Mouse (Mus musculus): ENCODE data around the gene Zbtb18. TPM values are rescaled to one million over a fixed set of nuclear protein-coding genes. Genes with fewer than 3 reads are reported as not detected.

Zbtb18 gene
- polyA plus RNA-seq, 1 experiment: 32.3 TPM

GRCm38 (mm10) chr1:177454492-177454891 lies 12.3 kb downstream of the Zbtb18 start:
- Histone ChIP-seq H3K4me3 (ENCODE audit: insufficient read depth, low read length) (no peak overlapping the region), H3K27ac (ENCODE audit: insufficient read depth, low read depth, low read length) (no peak overlapping the region), H3K4me1 (ENCODE audit: control insufficient read depth, insufficient read depth, low read length) (no peaks in the 10 kb centered on the region)
- TF ChIP-seq POLR2A (IDR thresholded peaks at IDR 0.05; ENCODE audit: borderline replicate concordance, low read depth, low read length) (no peak), CTCF (IDR thresholded peaks at IDR 0.05; ENCODE audit: low read depth, low read length) (no peak)

- Histone ChIP-seq H3K27ac (ENCODE audit: insufficient read depth, low read depth, low read length) (no peak overlapping the region), H3K4me1 (ENCODE audit: control insufficient read depth, insufficient read depth, low read length) (peaks cover 2% of the 10 kb centered on the region), H3K4me3 (ENCODE audit: insufficient read depth, low read length) (no peak overlapping the region)
- TF ChIP-seq POLR2A (IDR thresholded peaks at IDR 0.05; ENCODE audit: borderline replicate concordance, low read depth, low read length): no peak
These were observed 13.3 kb downstream of the Zbtb18 start for GRCm38 (mm10) chr1:177455466-177455865.

GRCm38 (mm10) chr1:177456208-177456607 lies 14.1 kb downstream of the Zbtb18 start:
- H3K4me3 ChIP-seq (ENCODE audit: insufficient read depth, low read length): no peak overlapping the region
- TF ChIP-seq POLR2A (IDR thresholded peaks at IDR 0.05; ENCODE audit: borderline replicate concordance, low read depth, low read length) (no peak), CTCF (IDR thresholded peaks at IDR 0.05; ENCODE audit: low read depth, low read length) (no peak)
- H3K4me1 ChIP-seq (ENCODE audit: control insufficient read depth, insufficient read depth, low read length): peaks cover 2% of the 10 kb centered on the region
- no peak overlapping the region for H3K27ac ChIP-seq (ENCODE audit: insufficient read depth, low read depth, low read length)

GRCm38 (mm10) chr1:177456772-177457171 lies 14.6 kb downstream of the Zbtb18 start:
- peaks cover 2% of the 10 kb centered on the region for H3K4me1 ChIP-seq (ENCODE audit: control insufficient read depth, insufficient read depth, low read length)
- no peak overlapping the region for H3K4me3 ChIP-seq (ENCODE audit: insufficient read depth, low read length)
- TF ChIP-seq CTCF (IDR thresholded peaks at IDR 0.05; ENCODE audit: low read depth, low read length): no peak
- TF ChIP-seq POLR2A (IDR thresholded peaks at IDR 0.05; ENCODE audit: borderline replicate concordance, low read depth, low read length): no peak
- H3K27ac ChIP-seq (ENCODE audit: insufficient read depth, low read depth, low read length): no peak overlapping the region

GRCm38 (mm10) chr1:177457981-177458380 lies 15.8 kb downstream of the Zbtb18 start:
- Histone ChIP-seq H3K4me3 (ENCODE audit: insufficient read depth, low read length) (no peak overlapping the region), H3K27ac (ENCODE audit: insufficient read depth, low read depth, low read length) (no peak overlapping the region), H3K4me1 (ENCODE audit: control insufficient read depth, insufficient read depth, low read length) (peaks cover 6% of the 10 kb centered on the region)
- TF ChIP-seq POLR2A (IDR thresholded peaks at IDR 0.05; ENCODE audit: borderline replicate concordance, low read depth, low read length) (no peak), CTCF (IDR thresholded peaks at IDR 0.05; ENCODE audit: low read depth, low read length) (no peak)

- H3K4me1 ChIP-seq (ENCODE audit: control insufficient read depth, insufficient read depth, low read length): peaks cover 8% of the 10 kb centered on the region
- H3K4me3 ChIP-seq (ENCODE audit: insufficient read depth, low read length): no peak overlapping the region
- H3K27ac ChIP-seq (ENCODE audit: insufficient read depth, low read depth, low read length): no peak overlapping the region
- TF ChIP-seq POLR2A (IDR thresholded peaks at IDR 0.05; ENCODE audit: borderline replicate concordance, low read depth, low read length) (no peak), CTCF (IDR thresholded peaks at IDR 0.05; ENCODE audit: low read depth, low read length) (no peak)
These were observed 16.6 kb downstream of the Zbtb18 start for GRCm38 (mm10) chr1:177458456-177459389.

GRCm38 (mm10) chr1:177459536-177459935 lies 17.4 kb downstream of the Zbtb18 start:
- Histone ChIP-seq H3K4me3 (ENCODE audit: insufficient read depth, low read length) (no peak overlapping the region), H3K4me1 (ENCODE audit: control insufficient read depth, insufficient read depth, low read length) (peaks cover 8% of the 10 kb centered on the region), H3K27ac (ENCODE audit: insufficient read depth, low read depth, low read length) (no peak overlapping the region)
- TF ChIP-seq CTCF (IDR thresholded peaks at IDR 0.05; ENCODE audit: low read depth, low read length) (no peak), POLR2A (IDR thresholded peaks at IDR 0.05; ENCODE audit: borderline replicate concordance, low read depth, low read length) (no peak)

GRCm38 (mm10) chr1:177467150-177467549 lies 25.0 kb downstream of the Zbtb18 start:
- TF ChIP-seq CTCF (IDR thresholded peaks at IDR 0.05; ENCODE audit: low read depth, low read length): no peak
- no peak for TF ChIP-seq POLR2A (IDR thresholded peaks at IDR 0.05; ENCODE audit: borderline replicate concordance, low read depth, low read length)
- Histone ChIP-seq H3K4me3 (ENCODE audit: insufficient read depth, low read length) (0 out of 2 replicates have a peak overlapping the region, but pooled peaks have one; percentile 15), H3K4me1 (ENCODE audit: control insufficient read depth, insufficient read depth, low read length) (peaks cover 45% of the 10 kb centered on the region), H3K27ac (ENCODE audit: insufficient read depth, low read depth, low read length) (peak overlapping the region; percentile 29)

GRCm38 (mm10) chr1:177468436-177468835 lies 26.3 kb downstream of the Zbtb18 start:
- H3K4me1 ChIP-seq (ENCODE audit: control insufficient read depth, insufficient read depth, low read length): peaks cover 40% of the 10 kb centered on the region
- H3K4me3 ChIP-seq (ENCODE audit: insufficient read depth, low read length): no peak overlapping the region
- no peak overlapping the region for H3K27ac ChIP-seq (ENCODE audit: insufficient read depth, low read depth, low read length)
- TF ChIP-seq POLR2A (IDR thresholded peaks at IDR 0.05; ENCODE audit: borderline replicate concordance, low read depth, low read length) (no peak), CTCF (IDR thresholded peaks at IDR 0.05; ENCODE audit: low read depth, low read length) (no peak)

GRCm38 (mm10) chr1:177470091-177470490 lies 27.9 kb downstream of the Zbtb18 start:
- Histone ChIP-seq H3K4me3 (ENCODE audit: insufficient read depth, low read length) (no peak overlapping the region), H3K27ac (ENCODE audit: insufficient read depth, low read depth, low read length) (no peak overlapping the region), H3K4me1 (ENCODE audit: control insufficient read depth, insufficient read depth, low read length) (peaks cover 40% of the 10 kb centered on the region)
- TF ChIP-seq POLR2A (IDR thresholded peaks at IDR 0.05; ENCODE audit: borderline replicate concordance, low read depth, low read length) (no peak), CTCF (IDR thresholded peaks at IDR 0.05; ENCODE audit: low read depth, low read length) (no peak)

Data from bone marrow macrophage, adult 2 months (primary cell).